Mouse (Mus musculus): ENCODE data around the gene Ruvbl2.

The Ruvbl2 gene

DNA sequence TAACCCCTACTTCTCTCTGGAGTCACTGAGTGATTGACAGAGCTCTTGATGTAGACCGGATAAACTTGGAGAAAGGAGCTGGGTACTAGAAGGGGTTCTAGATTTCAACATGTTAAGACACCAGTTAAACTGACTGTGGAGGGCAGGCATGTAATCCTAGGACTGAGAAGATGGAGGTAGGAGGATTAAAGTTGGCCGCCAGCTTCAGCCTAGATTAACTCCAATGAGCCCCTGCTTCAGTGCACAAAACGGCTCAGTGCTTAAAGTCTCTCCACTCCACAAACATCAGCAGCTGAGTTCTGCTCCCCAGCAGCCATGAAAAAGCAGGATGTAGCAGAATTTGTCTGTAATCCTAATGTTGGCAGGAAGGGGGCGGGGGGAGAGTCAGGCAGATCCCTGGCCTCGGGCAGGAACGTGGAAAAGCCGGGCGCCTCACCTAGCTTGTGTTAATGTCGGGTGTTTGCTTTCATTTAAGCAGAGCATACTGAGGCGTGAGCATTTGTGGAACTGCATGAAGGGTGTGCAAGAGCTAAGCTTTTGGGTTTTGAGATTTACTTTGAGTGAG is 36.3 kb downstream of the Ruvbl2 start:
- in situ Hi-C loops (cut with MboI, MseI) = no loop called here

GRCm38 (mm10) chr7:45396787-45397186 is 41.1 kb downstream of the Ruvbl2 start:
- in situ Hi-C loops (cut with MboI, MseI) = loop anchor here in 1 of 2 experiments (25.0 kb wide), 1 partner anchor 1391 kb away; the partner anchor contains the start of genes Gtf2h1 and Hps5

- in situ Hi-C loops (cut with MboI, MseI) = loop anchor here in 1 of 2 experiments (25.0 kb wide), 1 partner anchor 1391 kb away; the partner anchor contains the start of genes Gtf2h1 and Hps5
Measured at GRCm38 (mm10) chr7:45396337-45396775, 41.5 kb downstream of the Ruvbl2 start.

DNA sequence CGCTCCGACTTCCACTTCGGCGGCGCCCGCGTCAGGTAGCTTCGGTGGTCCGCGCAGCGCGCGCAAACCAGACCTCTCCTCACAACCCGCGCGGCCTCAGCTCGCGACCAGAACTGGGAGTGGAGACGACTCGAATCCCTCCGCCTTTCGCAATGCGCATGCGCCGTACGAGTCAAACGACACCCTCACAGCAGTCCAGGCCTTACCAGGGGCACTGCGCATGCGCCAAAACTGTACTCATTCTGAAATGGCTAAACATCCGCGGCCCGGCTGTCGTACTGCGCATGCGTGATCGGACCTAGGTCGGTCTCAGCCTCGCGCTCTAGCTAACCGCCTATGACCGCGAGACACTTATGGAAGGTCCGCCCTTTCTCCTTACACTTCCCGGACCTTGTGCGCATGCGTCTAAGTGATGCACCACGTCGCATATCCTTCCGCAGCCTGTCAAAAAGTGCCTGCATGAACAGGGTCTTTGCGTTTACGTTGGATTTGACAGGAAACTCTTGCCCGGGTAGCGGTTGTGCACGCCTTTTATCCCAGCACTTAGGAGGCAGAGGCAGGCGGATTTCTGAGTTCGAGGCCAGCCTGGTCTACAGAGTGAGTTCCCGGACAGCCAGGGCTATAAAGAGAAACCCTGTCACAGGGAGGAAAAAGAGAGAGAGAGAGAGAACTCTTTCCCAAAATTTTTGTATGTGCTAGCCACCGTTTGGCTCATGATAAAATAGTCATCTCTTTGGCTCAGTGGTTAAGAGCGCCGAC is 42.1 kb downstream of the Ruvbl2 start, which contains the start of gene Snrnp70:
Snrnp70 (minus strand) TSS at position 165 of the 759 bp plus-strand sequence.
- in situ Hi-C loops (cut with MboI, MseI) = loop anchor here in 1 of 2 experiments (25.0 kb wide), 1 partner anchor 1392 kb away; the partner anchor contains the start of genes Gtf2h1 and Hps5

- in situ Hi-C loops (cut with MboI, MseI) = loop anchor here in 1 of 2 experiments (25.0 kb wide), 1 partner anchor 1392 kb away; the partner anchor contains the start of genes Gtf2h1 and Hps5
Measured at GRCm38 (mm10) chr7:45395129-45395541, 42.8 kb downstream of the Ruvbl2 start.

DNA sequence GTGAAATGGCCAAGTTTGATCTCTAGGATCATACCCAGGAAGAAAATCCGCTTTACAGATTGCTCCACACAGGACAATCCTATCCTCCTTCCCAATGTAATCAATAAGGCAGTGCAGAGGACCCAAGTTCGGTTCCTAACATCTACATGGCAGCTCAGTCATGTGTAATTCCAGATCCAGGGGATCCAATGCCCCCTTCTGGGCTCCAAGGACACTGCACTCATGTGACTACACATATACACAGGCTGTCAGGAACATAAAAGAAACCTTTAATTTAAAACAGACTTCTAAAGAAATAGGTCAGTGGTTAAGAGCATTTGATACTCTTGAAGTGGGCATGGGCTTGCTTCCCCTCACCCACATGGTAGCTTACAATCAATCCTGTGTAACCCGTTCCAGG is 51.8 kb downstream of the Ruvbl2 start:
- in situ Hi-C loops (cut with MboI, MseI) = loop anchor here in 1 of 2 experiments (25.0 kb wide), 1 partner anchor 1401 kb away; the partner anchor contains the start of genes Gtf2h1 and Hps5

DNA sequence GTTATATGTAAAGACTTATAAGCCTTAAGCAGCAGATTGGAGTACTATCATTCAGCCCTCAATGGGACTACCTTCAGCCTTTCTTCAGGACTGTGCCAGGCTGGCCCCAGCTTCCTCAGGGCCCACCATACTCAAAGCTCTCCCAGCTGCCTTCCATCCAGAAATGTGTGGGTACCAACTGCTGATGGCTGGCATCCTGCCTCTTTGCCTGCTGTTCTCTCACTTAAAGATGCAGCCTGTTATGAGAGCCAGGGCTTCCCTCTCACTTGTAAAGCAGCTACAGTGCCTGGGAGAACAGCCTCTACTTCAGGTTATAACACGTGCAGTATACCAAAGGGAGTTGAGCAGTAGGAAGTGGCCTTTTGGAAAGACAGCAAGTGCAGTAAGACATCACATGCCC is 61.8 kb downstream of the Ruvbl2 start:
- in situ Hi-C loops (cut with MboI, MseI) = loop anchor here in 1 of 2 experiments (25.0 kb wide), 1 partner anchor 1411 kb away; the partner anchor contains the start of genes Gtf2h1 and Hps5

DNA sequence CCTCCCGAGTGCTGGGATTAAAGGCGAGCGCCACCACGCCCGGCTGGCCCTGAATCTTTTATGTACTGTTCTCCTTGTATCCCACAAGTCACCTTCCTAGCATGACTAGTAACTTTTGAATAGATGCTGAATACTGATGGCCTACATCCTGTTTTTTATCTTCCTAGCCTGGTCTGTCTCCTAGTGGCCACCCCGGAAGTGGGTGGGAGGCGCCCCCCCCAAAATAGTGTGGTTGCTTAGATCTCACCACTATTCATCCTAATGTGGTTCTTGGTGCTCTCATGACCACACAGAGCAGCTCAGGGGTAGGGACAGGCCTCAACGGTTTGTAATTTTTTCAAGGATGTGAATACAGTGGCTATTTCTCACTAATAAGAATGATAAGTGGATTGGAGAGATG is 63.3 kb downstream of the Ruvbl2 start:
- in situ Hi-C loops (cut with MboI, MseI) = loop anchor here in 1 of 2 experiments (25.0 kb wide), 1 partner anchor 1413 kb away; the partner anchor contains the start of genes Gtf2h1 and Hps5

DNA sequence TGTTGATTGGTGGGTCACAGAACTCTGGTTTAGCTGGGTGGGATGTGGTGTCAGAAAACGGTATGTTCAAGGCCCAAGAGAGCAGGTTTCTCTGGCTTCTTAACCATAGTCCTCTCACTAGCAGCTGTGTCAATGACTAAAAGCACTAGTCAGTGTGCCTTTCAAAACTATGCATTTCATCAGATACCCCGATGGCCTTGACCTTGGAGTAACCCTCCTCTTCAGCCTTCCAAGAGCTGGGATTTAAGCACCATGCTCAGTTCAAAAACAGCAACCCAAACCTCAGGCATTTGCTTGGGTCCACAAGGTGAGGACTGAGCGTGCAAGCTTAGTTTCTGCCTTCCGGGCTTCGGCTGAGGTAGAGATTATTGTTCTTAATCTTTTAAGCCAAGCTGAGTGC is 65.5 kb downstream of the Ruvbl2 start:
- in situ Hi-C loops (cut with MboI, MseI) = no loop called here
